Mouse (Mus musculus) liver, embryonic 16.5 days (tissue): ENCODE measurements at regions not wholly inside any gene's neighbourhood (a gene's known extent, or its start where the extent isn't known, plus 50 kb on each side); places are given as distances from the start of the nearest gene placed in this dataset.

Experiments
- ATAC-seq: fragments of 200-750 bp; cut with Nextera tagmentation; 2 replicates; pipeline ENCODE4 v1.8.0; 2017; ENCODE audit warnings: low read depth, mild to moderate bottlenecking, moderate number of reproducible peaks, moderate library complexity
- H3K27ac ChIP-seq: fragments of 300-500 bp; sonication (generic); 2 replicates; pipeline ENCODE4 v1.5.1; 2014; ENCODE audit warnings: mild to moderate bottlenecking, low read length
- H3K27me3 ChIP-seq: fragments of 300-500 bp; sonication (generic); 2 replicates; pipeline ENCODE4 v1.6.1; 2014; ENCODE audit warnings: low read depth, low read length, mixed read lengths; ENCODE audit not compliant: control insufficient read depth, insufficient read depth
- H3K36me3 ChIP-seq: fragments of 300-500 bp; sonication (generic); 2 replicates; pipeline ENCODE4 v1.6.1; 2014; ENCODE audit warnings: mild to moderate bottlenecking; ENCODE audit not compliant: control insufficient read depth, insufficient read depth
- H3K4me1 ChIP-seq: fragments of 300-500 bp; sonication (generic); 2 replicates; pipeline ENCODE4 v1.6.1; 2014; ENCODE audit warnings: low read depth, low read length, mixed read lengths; ENCODE audit not compliant: control insufficient read depth
- H3K4me2 ChIP-seq: fragments of 300-500 bp; sonication (generic); 2 replicates; pipeline ENCODE4 v1.6.1; 2014; ENCODE audit warnings: low read depth, low read length, mixed read lengths
- H3K4me3 ChIP-seq: fragments of 300-500 bp; sonication (generic); 2 replicates; pipeline ENCODE4 v1.5.1; 2014; ENCODE audit warnings: low read depth, mild to moderate bottlenecking, low read length
- H3K9ac ChIP-seq: fragments of 300-500 bp; sonication (generic); 2 replicates; pipeline ENCODE4 v1.6.1; 2014; ENCODE audit warnings: low read depth, low read length
- H3K9me3 ChIP-seq: fragments of 300-500 bp; sonication (generic); replicated peaks from 2 replicates; pipeline ENCODE4 v1.6.1; 2016; ENCODE audit warnings: low read length; ENCODE audit not compliant: control insufficient read depth
- WGBS: fragments of 180-500 bp; shearing (Covaris S2); extraction: QIAGEN DNeasy Blood & Tissue Kit; methylation state at CpG from one replicate; pipeline ENCODE4 v1.1.7; 2014; ENCODE audit not compliant: insufficient replicate concordance; 5-methylcytosine and 5-hydroxymethylcytosine counted together

GRCm38 (mm10) chr3:39425643-39426016 is 538.9 kb downstream of the Fat4 start:
- WGBS, result 48% methylated on average over 2 of the region's 2 CpGs
- Histone ChIP-seq H3K27me3 (no peaks in the 10 kb centered on the region), H3K4me2 (no peak overlapping the region), H3K4me3 (no peak overlapping the region), H3K4me1 (no peaks in the 10 kb centered on the region), H3K36me3 (no peaks in the 10 kb centered on the region), H3K9ac (no peak overlapping the region), H3K27ac (no peak overlapping the region), H3K9me3 (no peaks in the 10 kb centered on the region)
- ATAC-seq, result no peak

GRCm38 (mm10) chr3:39443328-39443727 is 556.6 kb downstream of the Fat4 start:
- Histone ChIP-seq H3K9ac (no peak overlapping the region), H3K27ac (no peak overlapping the region), H3K4me3 (no peak overlapping the region), H3K9me3 (no peaks in the 10 kb centered on the region), H3K4me2 (no peak overlapping the region), H3K36me3 (no peaks in the 10 kb centered on the region), H3K4me1 (no peaks in the 10 kb centered on the region), H3K27me3 (no peaks in the 10 kb centered on the region)
- no peak for ATAC-seq
- 74% methylated on average over 10 of the region's 10 CpGs for WGBS

GRCm38 (mm10) chr3:39455650-39456049 is 568.9 kb downstream of the Fat4 start:
- Histone ChIP-seq H3K9ac (no peak overlapping the region), H3K27me3 (no peaks in the 10 kb centered on the region), H3K4me2 (no peak overlapping the region), H3K27ac (no peak overlapping the region), H3K4me1 (no peaks in the 10 kb centered on the region), H3K9me3 (no peaks in the 10 kb centered on the region), H3K36me3 (no peaks in the 10 kb centered on the region), H3K4me3 (no peak overlapping the region)
- no peak for ATAC-seq

- Histone ChIP-seq H3K4me1 (no peaks in the 10 kb centered on the region), H3K27ac (no peak overlapping the region), H3K36me3 (no peaks in the 10 kb centered on the region), H3K9me3 (no peaks in the 10 kb centered on the region), H3K9ac (no peak overlapping the region), H3K27me3 (no peaks in the 10 kb centered on the region), H3K4me3 (no peak overlapping the region), H3K4me2 (no peak overlapping the region)
- ATAC-seq, result no peak
- WGBS, result 60% methylated on average over 14 of the region's 14 CpGs
Observed at GRCm38 (mm10) chr3:39460183-39460888, 573.6 kb downstream of the Fat4 start.

GRCm38 (mm10) chr3:39461561-39461960 is 574.8 kb downstream of the Fat4 start:
- no peak for ATAC-seq
- no peak overlapping the region for H3K27ac ChIP-seq
- H3K4me3 ChIP-seq, result no peak overlapping the region
- WGBS, result 67% methylated on average over 4 of the region's 4 CpGs
- H3K27me3 ChIP-seq, result no peaks in the 10 kb centered on the region
- no peak overlapping the region for H3K4me2 ChIP-seq
- H3K9me3 ChIP-seq, result no peaks in the 10 kb centered on the region
- no peaks in the 10 kb centered on the region for H3K36me3 ChIP-seq
- no peak overlapping the region for H3K9ac ChIP-seq
- no peaks in the 10 kb centered on the region for H3K4me1 ChIP-seq

- H3K4me1 ChIP-seq, result no peaks in the 10 kb centered on the region
- H3K27me3 ChIP-seq, result no peaks in the 10 kb centered on the region
- no peak overlapping the region for H3K9ac ChIP-seq
- no peak overlapping the region for H3K4me2 ChIP-seq
- H3K27ac ChIP-seq, result no peak overlapping the region
- H3K4me3 ChIP-seq, result no peak overlapping the region
- H3K9me3 ChIP-seq, result no peaks in the 10 kb centered on the region
- 51% methylated on average over 3 of the region's 3 CpGs for WGBS
- no peaks in the 10 kb centered on the region for H3K36me3 ChIP-seq
- no peak for ATAC-seq
Observed at GRCm38 (mm10) chr3:39465811-39466210, 579.1 kb downstream of the Fat4 start.

- no peak overlapping the region for H3K9ac ChIP-seq
- H3K27me3 ChIP-seq, result no peaks in the 10 kb centered on the region
- no peaks in the 10 kb centered on the region; the same call in 1 of the 2 replicates for H3K9me3 ChIP-seq
- no peaks in the 10 kb centered on the region for H3K36me3 ChIP-seq
- no peak overlapping the region for H3K4me3 ChIP-seq
- ATAC-seq, result no peak
- H3K27ac ChIP-seq, result no peak overlapping the region
- H3K4me1 ChIP-seq, result no peaks in the 10 kb centered on the region
- WGBS, result 72% methylated on average over 7 of the region's 7 CpGs
- H3K4me2 ChIP-seq, result no peak overlapping the region
Observed at GRCm38 (mm10) chr3:39489392-39489791, 602.7 kb downstream of the Fat4 start.

GRCm38 (mm10) chr3:39494363-39494762 is 607.6 kb downstream of the Fat4 start:
- Histone ChIP-seq H3K9me3 (no peaks in the 10 kb centered on the region; the same call in 1 of the 2 replicates), H3K4me2 (no peak overlapping the region)
- 72% methylated on average over 3 of the region's 3 CpGs for WGBS

GRCm38 (mm10) chr3:39528087-39528486 is 641.3 kb downstream of the Fat4 start:
- Histone ChIP-seq H3K4me2 (no peak overlapping the region), H3K9me3 (no peaks in the 10 kb centered on the region), H3K4me1 (no peaks in the 10 kb centered on the region), H3K4me3 (no peak overlapping the region), H3K27me3 (no peaks in the 10 kb centered on the region), H3K36me3 (no peaks in the 10 kb centered on the region), H3K27ac (no peak overlapping the region), H3K9ac (no peak overlapping the region)
- 62% methylated on average over 5 of the region's 5 CpGs for WGBS
- no peak for ATAC-seq

More at GRCm38 (mm10) chr3:39494363-39494762, 607.6 kb downstream of the Fat4 start:
- Histone ChIP-seq H3K36me3 (no peaks in the 10 kb centered on the region), H3K9ac (no peak overlapping the region), H3K4me1 (no peaks in the 10 kb centered on the region), H3K27me3 (no peaks in the 10 kb centered on the region), H3K4me3 (no peak overlapping the region), H3K27ac (no peak overlapping the region)
- no peak for ATAC-seq
